11 mouse cellular contexts compared by ENCODE assay signal in genomic region chr14:76652356-76653126, GRCm38 (mm10).
A peak's percentile ranks its signal among the peaks of the same experiment; 100 is the strongest.
DNase-seq lines count a peak whose midpoint lies in the region; ATAC-seq lines count a peak whose summit lies in the region.
"Had no signal": no experiment of that assay in that cellular context is flagged by ENCODE, and none has a peak within 500 bp of the region (broad histone marks: within the 10 kb centered on the region; RNA-seq: fewer than 3 reads in every experiment).

No protein-coding gene starts in this region.

- H3K4me1 ChIP-seq in lung, embryonic 15.5 days: peaks cover 20% of the 10 kb centered on the region
- H3K4me1 ChIP-seq in forebrain, embryonic 16.5 days (replicated peaks; ENCODE audit: control insufficient read depth, insufficient read depth, low read length): peaks cover 8% of the 10 kb centered on the region
- peaks cover 6% of the 10 kb centered on the region; the same call in 1 of the 2 replicates for H3K4me1 ChIP-seq in intestine, embryonic 16.5 days (ENCODE audit: control insufficient read depth, insufficient read depth, low read length)
- peaks cover 2% of the 10 kb centered on the region; the same call in 1 of the 2 replicates for H3K4me1 ChIP-seq in stomach, embryonic 14.5 days (ENCODE audit: control insufficient read depth, insufficient read depth, low read length)

- H3K4me2 ChIP-seq in lung, embryonic 15.5 days: no peak overlapping the region
- H3K4me2 ChIP-seq in forebrain, embryonic 16.5 days (ENCODE audit: low read length): no peak overlapping the region
- no peak overlapping the region for H3K4me2 ChIP-seq in intestine, embryonic 16.5 days (ENCODE audit: low read depth, low read length)
- no peak overlapping the region for H3K4me2 ChIP-seq in stomach, embryonic 14.5 days (replicated peaks; ENCODE audit: low read depth, low read length)

- no peaks in the 10 kb centered on the region for H3K27me3 ChIP-seq in lung, embryonic 15.5 days
- H3K27me3 ChIP-seq in forebrain, embryonic 16.5 days (replicated peaks; ENCODE audit: control insufficient read depth, insufficient read depth, low read length): no peaks in the 10 kb centered on the region
- H3K27me3 ChIP-seq in intestine, embryonic 16.5 days (replicated peaks; ENCODE audit: control insufficient read depth, insufficient read depth, low read length): no peaks in the 10 kb centered on the region
- H3K27me3 ChIP-seq in stomach, embryonic 14.5 days (ENCODE audit: control insufficient read depth, insufficient read depth, low read length): no peaks in the 10 kb centered on the region

- H3K4me3 ChIP-seq in lung, embryonic 15.5 days: no peak overlapping the region
- H3K4me3 ChIP-seq in forebrain, embryonic 16.5 days (replicated peaks; ENCODE audit: low read length): no peak overlapping the region
- H3K4me3 ChIP-seq in intestine, embryonic 16.5 days (ENCODE audit: low read length): no peak overlapping the region
- H3K4me3 ChIP-seq in stomach, embryonic 14.5 days (ENCODE audit: low read depth, low read length): no peak overlapping the region
- H3K4me3 ChIP-seq: megakaryocyte, embryonic 14.5 days had no signal

- no peaks in the 10 kb centered on the region for H3K9me3 ChIP-seq in lung, embryonic 15.5 days
- no peaks in the 10 kb centered on the region for H3K9me3 ChIP-seq in forebrain, embryonic 16.5 days (ENCODE audit: control insufficient read depth, low read length)
- H3K9me3 ChIP-seq in intestine, embryonic 16.5 days (ENCODE audit: control insufficient read depth, low read length): no peaks in the 10 kb centered on the region
- H3K9me3 ChIP-seq in stomach, embryonic 14.5 days (ENCODE audit: control insufficient read depth, low read depth, low read length): no peaks in the 10 kb centered on the region

- H3K36me3 ChIP-seq in lung, embryonic 15.5 days: no peaks in the 10 kb centered on the region
- no peaks in the 10 kb centered on the region for H3K36me3 ChIP-seq in forebrain, embryonic 16.5 days (ENCODE audit: control insufficient read depth, insufficient read depth)
- no peaks in the 10 kb centered on the region for H3K36me3 ChIP-seq in intestine, embryonic 16.5 days (ENCODE audit: control insufficient read depth, insufficient read depth, low read length)
- no peaks in the 10 kb centered on the region for H3K36me3 ChIP-seq in stomach, embryonic 14.5 days (ENCODE audit: control insufficient read depth, insufficient read depth, low read length)

- peak; percentile 47; the same call in 1 of the 2 replicates for ATAC-seq in lung, embryonic 15.5 days (ENCODE audit: borderline replicate concordance, extremely low read depth, low FRiP score, low TSS enrichment)
- ATAC-seq in forebrain, embryonic 16.5 days: peak; percentile 58
- ATAC-seq in intestine, embryonic 16.5 days: peak; percentile 93
- ATAC-seq in stomach, embryonic 14.5 days (ENCODE audit: insufficient number of reproducible peaks, insufficient read depth, low FRiP score, low read depth): peak; percentile 79
- ATAC-seq: activated CD4-positive, CD25-positive, alpha-beta regulatory T cell, adult 4 months had no signal

- H3K27ac ChIP-seq in lung, embryonic 15.5 days: no peak overlapping the region
- H3K27ac ChIP-seq in forebrain, embryonic 16.5 days (ENCODE audit: low read length): no peak overlapping the region
- no peak overlapping the region for H3K27ac ChIP-seq in intestine, embryonic 16.5 days (ENCODE audit: low read length)
- 0 out of 2 replicates have a peak overlapping the region, but pooled peaks have one; percentile 33 for H3K27ac ChIP-seq in stomach, embryonic 14.5 days (ENCODE audit: low read length)

- no peak overlapping the region for H3K9ac ChIP-seq in lung, embryonic 15.5 days
- H3K9ac ChIP-seq in forebrain, embryonic 16.5 days (replicated peaks; ENCODE audit: low read depth, low read length): no peak overlapping the region
- no peak overlapping the region for H3K9ac ChIP-seq in intestine, embryonic 16.5 days (ENCODE audit: low read depth, low read length)
- no peak overlapping the region for H3K9ac ChIP-seq in stomach, embryonic 14.5 days (replicated peaks; ENCODE audit: low read depth, low read length)

- no peak for DNase-seq in lung, postnatal 10 days
- DNase-seq in ovary, adult 18-20 months (ENCODE audit: low spot score): no peak
- no peak for DNase-seq in adrenal gland, adult (ENCODE audit: inconsistent age in 2 of 2, low spot score in 1 of 2)
- DNase-seq: heart, adult 18-20 months; kidney, adult 18-20 months had no signal

- 44% methylated on average over 9 of the region's 9 CpGs for WGBS in lung, embryonic 15.5 days
- 69% methylated on average over 9 of the region's 9 CpGs for WGBS in forebrain, embryonic 16.5 days
- WGBS in intestine, embryonic 16.5 days: 47% methylated on average over 9 of the region's 9 CpGs
- WGBS in stomach, embryonic 14.5 days: 57% methylated on average over 9 of the region's 9 CpGs
